Mouse (Mus musculus) midbrain, embryonic 12.5 days (tissue): ENCODE data around the gene Gpr18. TPM values are rescaled to one million over a fixed set of nuclear protein-coding genes. Genes with fewer than 3 reads are reported as not detected.

Experiments
- ATAC-seq: fragments of 200-750 bp; cut with Nextera tagmentation; 2 replicates; pipeline ENCODE4 v1.8.0; 2017; ENCODE audit warnings: low read depth, moderate TSS enrichment, moderate library complexity; ENCODE audit not compliant: low FRiP score
- H3K27ac ChIP-seq: fragments of 300-500 bp; sonication (generic); replicated peaks from 2 replicates; pipeline ENCODE4 v1.5.1; 2016; ENCODE audit warnings: mild to moderate bottlenecking
- H3K27me3 ChIP-seq: fragments of 300-500 bp; sonication (generic); 2 replicates; pipeline ENCODE4 v1.6.1; 2016; ENCODE audit warnings: mild to moderate bottlenecking
- H3K36me3 ChIP-seq: fragments of 300-500 bp; sonication (generic); 2 replicates; pipeline ENCODE4 v1.6.1; 2016
- H3K4me1 ChIP-seq: fragments of 300-500 bp; sonication (generic); 2 replicates; pipeline ENCODE4 v1.6.1; 2016
- H3K4me2 ChIP-seq: fragments of 300-500 bp; sonication (generic); replicated peaks from 2 replicates; pipeline ENCODE4 v1.6.1; 2016; ENCODE audit warnings: mild to moderate bottlenecking, moderate library complexity
- H3K4me3 ChIP-seq: fragments of 300-500 bp; sonication (generic); 2 replicates; pipeline ENCODE4 v1.5.1; 2016; ENCODE audit warnings: mild to moderate bottlenecking
- H3K9ac ChIP-seq: fragments of 300-500 bp; sonication (generic); replicated peaks from 2 replicates; pipeline ENCODE4 v1.6.1; 2016; ENCODE audit warnings: mild to moderate bottlenecking, moderate library complexity
- H3K9me3 ChIP-seq: fragments of 300-500 bp; sonication (generic); 2 replicates; pipeline ENCODE4 v1.6.1; 2016; ENCODE audit warnings: mild to moderate bottlenecking
- WGBS: fragments of 180-500 bp; shearing (Covaris S2); methylation state at CpG from one replicate; pipeline ENCODE4 v1.1.7; 2016; 5-methylcytosine and 5-hydroxymethylcytosine counted together
- polyA plus RNA-seq: library from polyadenylated mRNA; unstranded; fragments of >200 nt; fragmentation: Nextera tagmentation; extraction: Ambion mirVana; gene quantifications from 2 replicates; pipeline ENCODE4 v1.2.1, GENCODE M21; 2016

Gene Gpr18
- polyA plus RNA-seq, 1 experiment from 2014 or later: 0.23 TPM

GRCm38 (mm10) chr14:121896126-121897090, 19.2 kb downstream of the Gpr18 start:
- no peaks in the 10 kb centered on the region for H3K36me3 ChIP-seq
- no peak overlapping the region for H3K9ac ChIP-seq
- H3K4me1 ChIP-seq: no peaks in the 10 kb centered on the region
- H3K27ac ChIP-seq: no peak overlapping the region
- WGBS: 76% methylated on average over 6 of the region's 6 CpGs
- ATAC-seq: no peak
- no peak overlapping the region for H3K4me3 ChIP-seq
- no peaks in the 10 kb centered on the region for H3K9me3 ChIP-seq
- no peaks in the 10 kb centered on the region for H3K27me3 ChIP-seq
- no peak overlapping the region for H3K4me2 ChIP-seq

GRCm38 (mm10) chr14:121895316-121895715, 20.3 kb downstream of the Gpr18 start:
- H3K9ac ChIP-seq: no peak overlapping the region
- no peaks in the 10 kb centered on the region for H3K27me3 ChIP-seq
- no peak for ATAC-seq
- no peak overlapping the region for H3K27ac ChIP-seq
- no peaks in the 10 kb centered on the region for H3K4me1 ChIP-seq
- 0 out of 2 replicates have a peak, but pooled peaks cover 4% of the 10 kb centered on the region for H3K36me3 ChIP-seq
- no peaks in the 10 kb centered on the region for H3K9me3 ChIP-seq
- H3K4me2 ChIP-seq: no peak overlapping the region
- WGBS: 93% methylated on average over 4 of the region's 4 CpGs
- no peak overlapping the region for H3K4me3 ChIP-seq

- H3K27ac ChIP-seq: no peak overlapping the region
- no peak overlapping the region for H3K9ac ChIP-seq
- 0 out of 2 replicates have a peak, but pooled peaks cover 6% of the 10 kb centered on the region for H3K36me3 ChIP-seq
- H3K4me2 ChIP-seq: no peak overlapping the region
- no peaks in the 10 kb centered on the region for H3K4me1 ChIP-seq
- no peak overlapping the region for H3K4me3 ChIP-seq
- H3K9me3 ChIP-seq: no peaks in the 10 kb centered on the region
- WGBS: 72% methylated on average over 5 of the region's 5 CpGs
- ATAC-seq: no peak
- H3K27me3 ChIP-seq: no peaks in the 10 kb centered on the region
Measured at GRCm38 (mm10) chr14:121894511-121895135, 21.0 kb downstream of the Gpr18 start.

GRCm38 (mm10) chr14:121893747-121894146, 21.8 kb downstream of the Gpr18 start:
- Histone ChIP-seq H3K36me3 (0 out of 2 replicates have a peak, but pooled peaks cover 6% of the 10 kb centered on the region), H3K4me3 (no peak overlapping the region), H3K9me3 (no peaks in the 10 kb centered on the region), H3K27ac (no peak overlapping the region), H3K4me1 (no peaks in the 10 kb centered on the region), H3K27me3 (no peaks in the 10 kb centered on the region), H3K9ac (no peak overlapping the region), H3K4me2 (no peak overlapping the region)
- no peak for ATAC-seq
- 94% methylated on average over 6 of the region's 6 CpGs for WGBS

GRCm38 (mm10) chr14:121884150-121884797, 31.3 kb downstream of the Gpr18 start:
- H3K9me3 ChIP-seq: no peaks in the 10 kb centered on the region
- WGBS: 84% methylated on average over 6 of the region's 6 CpGs

GRCm38 (mm10) chr14:121881211-121881610, 34.4 kb downstream of the Gpr18 start:
- 85% methylated on average over 7 of the region's 7 CpGs for WGBS
- H3K9me3 ChIP-seq: no peaks in the 10 kb centered on the region
- H3K4me3 ChIP-seq: no peak overlapping the region
- no peak overlapping the region for H3K27ac ChIP-seq
- no peak overlapping the region for H3K4me2 ChIP-seq
- no peak for ATAC-seq
- H3K27me3 ChIP-seq: no peaks in the 10 kb centered on the region
- no peak overlapping the region for H3K9ac ChIP-seq
- peaks cover 23% of the 10 kb centered on the region for H3K4me1 ChIP-seq
- peaks cover 7% of the 10 kb centered on the region; the same call in 1 of the 2 replicates for H3K36me3 ChIP-seq

More at GRCm38 (mm10) chr14:121884150-121884797, 31.3 kb downstream of the Gpr18 start:
- H3K36me3 ChIP-seq: peaks cover 7% of the 10 kb centered on the region; the same call in 1 of the 2 replicates
- H3K27ac ChIP-seq: no peak overlapping the region
- H3K9ac ChIP-seq: no peak overlapping the region
- peaks cover 14% of the 10 kb centered on the region; the same call in 1 of the 2 replicates for H3K4me1 ChIP-seq
- H3K27me3 ChIP-seq: no peaks in the 10 kb centered on the region
- ATAC-seq: no peak
- no peak overlapping the region for H3K4me2 ChIP-seq
- no peak overlapping the region for H3K4me3 ChIP-seq

- no peak for ATAC-seq
- Histone ChIP-seq H3K9me3 (no peaks in the 10 kb centered on the region), H3K9ac (peak overlapping the region; percentile 94), H3K27ac (no peak overlapping the region), H3K27me3 (peaks cover 6% of the 10 kb centered on the region), H3K36me3 (no peaks in the 10 kb centered on the region), H3K4me3 (peak overlapping the region; percentile 93), H3K4me2 (peak overlapping the region; percentile 90), H3K4me1 (peaks cover 23% of the 10 kb centered on the region)
- 25% methylated on average over 16 of the region's 16 CpGs for WGBS
Measured at GRCm38 (mm10) chr14:121879266-121879840, 36.2 kb downstream of the Gpr18 start.

- H3K9ac ChIP-seq: peak overlapping the region; percentile 94
- no peaks in the 10 kb centered on the region for H3K9me3 ChIP-seq
- H3K27me3 ChIP-seq: peaks cover 6% of the 10 kb centered on the region
- WGBS: 1% methylated on average over 27 of the region's 27 CpGs
- H3K4me1 ChIP-seq: peaks cover 23% of the 10 kb centered on the region
- no peak; the same call in 1 of the 2 replicates for ATAC-seq
- H3K4me3 ChIP-seq: peak overlapping the region; percentile 93
- peak overlapping the region; percentile 93 for H3K27ac ChIP-seq
- no peaks in the 10 kb centered on the region for H3K36me3 ChIP-seq
- H3K4me2 ChIP-seq: peak overlapping the region; percentile 90
Measured at GRCm38 (mm10) chr14:121878859-121879206, 36.7 kb downstream of the Gpr18 start.

- peaks cover 6% of the 10 kb centered on the region for H3K27me3 ChIP-seq
- peaks cover 23% of the 10 kb centered on the region for H3K4me1 ChIP-seq
- H3K9me3 ChIP-seq: no peaks in the 10 kb centered on the region
- peak; percentile 99 for ATAC-seq
- H3K4me2 ChIP-seq: peak within 1 kb of the TSS; percentile 90
- WGBS: under 1% methylated on average over 61 of the region's 61 CpGs
- peak within 1 kb of the TSS; percentile 93 for H3K27ac ChIP-seq
- peak within 1 kb of the TSS; percentile 93 for H3K4me3 ChIP-seq
- no peaks in the 10 kb centered on the region for H3K36me3 ChIP-seq
- H3K9ac ChIP-seq: peak within 1 kb of the TSS; percentile 94
Measured at GRCm38 (mm10) chr14:121878176-121878858, 37.3 kb downstream of the Gpr18 start, which contains the start of gene Ubac2. Gene Ubac2 (plus strand): TSS chr14:121878620.

GRCm38 (mm10) chr14:121877640-121878039, 37.9 kb downstream of the Gpr18 start:
- Histone ChIP-seq H3K27ac (peak overlapping the region; percentile 93), H3K4me3 (peak overlapping the region; percentile 93), H3K4me2 (peak overlapping the region; percentile 90), H3K9ac (peak overlapping the region; percentile 94), H3K4me1 (peaks cover 23% of the 10 kb centered on the region), H3K9me3 (no peaks in the 10 kb centered on the region), H3K27me3 (peaks cover 6% of the 10 kb centered on the region), H3K36me3 (no peaks in the 10 kb centered on the region)
- WGBS: 28% methylated on average over 8 of the region's 8 CpGs
- no peak for ATAC-seq

GRCm38 (mm10) chr14:121876860-121877259, 38.7 kb downstream of the Gpr18 start:
- ATAC-seq: no peak
- no peak overlapping the region for H3K9ac ChIP-seq
- peaks cover 22% of the 10 kb centered on the region for H3K4me1 ChIP-seq
- peaks cover 6% of the 10 kb centered on the region for H3K27me3 ChIP-seq
- no peak overlapping the region for H3K4me3 ChIP-seq
- H3K27ac ChIP-seq: no peak overlapping the region
- 91% methylated on average over 2 of the region's 2 CpGs for WGBS
- H3K9me3 ChIP-seq: no peaks in the 10 kb centered on the region
- no peaks in the 10 kb centered on the region for H3K36me3 ChIP-seq
- H3K4me2 ChIP-seq: no peak overlapping the region
